Mouse (Mus musculus) MEL (cell line): ENCODE results near the gene Fasn.

Source experiments
- CTCF ChIP-seq, 3 experiments: IDR thresholded peaks in 2 of 3; conservative IDR thresholded peaks in 1 of 3; 2 replicates each; pipeline ENCODE4 v1.5.1; 2011 to 2012; ENCODE audit warnings: low read length in 3 of 3, low read depth in 2 of 3, mild to moderate bottlenecking in 2 of 3, improper control_type of control experiment in 1 of 3, inconsistent platforms in 1 of 3, mixed read lengths in 1 of 3, moderate library complexity in 1 of 3; ENCODE audit not compliant: control insufficient read depth in 1 of 3, insufficient read depth in 1 of 3, poor library complexity in 1 of 3, severe bottlenecking in 1 of 3
- EP300 ChIP-seq, 2 experiments: IDR thresholded peaks; 2 replicates each; pipeline ENCODE4 v1.6.1; 2011; ENCODE audit warnings: improper control_type of control experiment in 2 of 2, low read length in 2 of 2, low read depth in 1 of 2, mild to moderate bottlenecking in 1 of 2
- ETS1 ChIP-seq: IDR thresholded peaks from 2 replicates; pipeline ENCODE4 v1.6.1; 2012; ENCODE audit warnings: low read depth, mild to moderate bottlenecking, inconsistent platforms, low read length, improper control_type of control experiment, moderate library complexity
- HCFC1 ChIP-seq: IDR thresholded peaks from 2 replicates; pipeline ENCODE4 v1.6.1; 2012; ENCODE audit warnings: low read depth, mild to moderate bottlenecking, inconsistent platforms, low read length, improper control_type of control experiment, moderate library complexity
- JUND ChIP-seq: IDR thresholded peaks from 2 replicates; pipeline ENCODE4 v1.6.1; 2011; ENCODE audit warnings: low read depth, mild to moderate bottlenecking, improper control_type of control experiment, low read length
- POLR2AphosphoS5 ChIP-seq: IDR thresholded peaks from 2 replicates; pipeline ENCODE4 v1.6.1; 2012; ENCODE audit warnings: low read depth, borderline replicate concordance, mild to moderate bottlenecking, inconsistent platforms, low read length, moderate library complexity, mixed read lengths
- TBP ChIP-seq: IDR thresholded peaks from 2 replicates; pipeline ENCODE4 v1.8.0; 2011; ENCODE audit warnings: low read depth, low read length, improper control_type of control experiment
- USF2 ChIP-seq, 2 experiments: IDR thresholded peaks; 2 replicates each; pipeline ENCODE4 v1.6.1; 2011 to 2012; ENCODE audit warnings: improper control_type of control experiment in 2 of 2, low read length in 2 of 2, borderline replicate concordance in 1 of 2, inconsistent platforms in 1 of 2, low read depth in 1 of 2, mild to moderate bottlenecking in 1 of 2; ENCODE audit not compliant: insufficient read depth in 1 of 2

DNA sequence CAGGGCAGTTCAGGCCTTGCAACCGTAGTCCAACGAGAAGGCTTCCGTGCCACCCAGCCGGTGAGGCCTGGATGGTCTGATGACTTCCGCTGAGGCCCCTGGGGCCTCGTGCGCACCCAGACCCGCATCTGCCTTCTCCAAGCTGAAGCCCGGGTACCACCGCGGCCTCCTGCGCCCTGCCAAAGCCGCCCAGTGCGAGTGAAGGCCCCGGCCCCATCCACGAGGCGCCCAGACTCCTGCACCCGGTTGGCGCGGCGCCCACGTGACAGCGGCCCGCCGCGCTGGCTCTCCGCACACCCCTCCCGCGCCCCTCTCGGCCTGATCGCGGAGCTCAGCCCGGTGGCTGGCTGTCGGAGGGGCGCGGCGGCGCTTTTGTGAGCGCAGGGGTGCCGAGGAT is 798 bp downstream of the Fasn start:
- no peak for TF ChIP-seq CTCF (IDR thresholded peaks at IDR 0.05 in 2 of 3, conservative IDR thresholded peaks at IDR 0.05 in 1 of 3; ENCODE audit: control insufficient read depth in 1 of 3, insufficient read depth in 1 of 3, low read depth in 2 of 3, low read length in 3 of 3, poor library complexity in 1 of 3, severe bottlenecking in 1 of 3)
- no peak; the same call in 1 of the 2 replicates for TF ChIP-seq HCFC1
- no peak for TF ChIP-seq POLR2AphosphoS5
- no peak for TF ChIP-seq EP300 (IDR thresholded peaks at IDR 0.05; ENCODE audit: low read depth in 1 of 2, low read length in 2 of 2)
- TF ChIP-seq ETS1 = no peak
- no peak for TF ChIP-seq JUND
- no peak for TF ChIP-seq USF2 (IDR thresholded peaks at IDR 0.05; ENCODE audit: borderline replicate concordance in 1 of 2, insufficient read depth in 1 of 2, low read depth in 1 of 2, low read length in 2 of 2)
- TF ChIP-seq TBP = no peak
